Mouse (Mus musculus): ENCODE data around the gene Hspa1l. TPM values are rescaled to one million over a fixed set of nuclear protein-coding genes. Genes with fewer than 3 reads are reported as not detected.
A peak's percentile ranks its signal among the peaks of the same experiment; 100 is the strongest.
"Not testable (repeated sequence)": the region's sequence is repeated elsewhere in the genome, so short reads cannot be mapped to it uniquely, and the experiment has no call there.

Gene Hspa1l
- total RNA-seq, 2 experiments from 2014 or later, result not detected

DNA sequence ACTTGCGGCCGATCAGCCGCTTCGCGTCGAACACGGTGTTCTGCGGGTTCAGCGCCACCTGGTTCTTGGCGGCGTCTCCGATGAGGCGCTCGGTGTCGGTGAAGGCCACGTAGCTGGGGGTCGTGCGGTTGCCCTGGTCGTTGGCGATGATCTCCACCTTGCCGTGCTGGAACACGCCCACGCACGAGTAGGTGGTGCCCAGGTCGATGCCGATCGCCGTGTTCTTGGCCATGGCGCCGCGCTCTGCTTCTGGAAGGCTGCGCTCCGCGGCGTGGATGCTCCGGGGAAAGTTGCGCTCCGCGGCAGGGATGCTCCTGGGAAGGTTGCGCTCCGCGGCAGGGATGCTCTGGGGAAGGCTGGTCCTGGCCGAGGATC lies 822 bp upstream of the Hspa1l start:
- ATAC-seq (replicated peaks; ENCODE audit: poor library complexity), result peak; percentile 42

GRCm38 (mm10) chr17:34975581-34976492 lies 3.3 kb downstream of the Hspa1l start:
- ATAC-seq (replicated peaks; ENCODE audit: poor library complexity), result no peak

DNA sequence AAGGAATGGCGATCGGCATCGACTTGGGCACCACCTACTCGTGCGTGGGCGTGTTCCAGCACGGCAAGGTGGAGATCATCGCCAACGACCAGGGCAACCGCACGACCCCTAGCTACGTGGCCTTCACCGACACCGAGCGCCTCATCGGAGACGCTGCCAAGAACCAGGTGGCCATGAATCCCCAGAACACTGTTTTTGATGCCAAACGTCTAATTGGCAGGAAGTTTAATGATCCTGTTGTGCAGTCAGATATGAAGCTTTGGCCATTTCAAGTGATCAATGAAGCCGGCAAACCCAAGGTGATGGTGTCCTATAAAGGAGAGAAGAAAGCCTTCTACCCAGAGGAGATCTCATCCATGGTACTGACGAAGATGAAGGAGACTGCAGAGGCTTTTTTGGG lies 4.5 kb downstream of the Hspa1l start:
- ATAC-seq (replicated peaks; ENCODE audit: poor library complexity), result no peak

DNA sequence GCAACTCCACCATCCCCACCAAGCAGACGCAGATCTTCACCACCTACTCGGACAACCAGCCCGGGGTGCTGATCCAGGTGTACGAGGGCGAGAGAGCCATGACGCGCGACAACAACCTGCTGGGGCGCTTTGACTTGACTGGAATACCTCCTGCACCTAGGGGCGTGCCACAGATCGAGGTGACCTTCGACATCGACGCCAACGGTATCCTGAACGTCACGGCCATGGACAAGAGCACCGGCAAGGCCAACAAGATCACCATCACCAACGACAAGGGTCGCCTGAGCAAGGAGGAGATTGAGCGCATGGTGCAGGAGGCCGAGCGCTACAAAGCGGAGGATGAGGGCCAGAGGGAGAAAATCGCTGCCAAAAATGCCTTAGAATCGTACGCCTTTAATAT lies 5.7 kb downstream of the Hspa1l start:
- no peak for ATAC-seq (replicated peaks; ENCODE audit: poor library complexity)

DNA sequence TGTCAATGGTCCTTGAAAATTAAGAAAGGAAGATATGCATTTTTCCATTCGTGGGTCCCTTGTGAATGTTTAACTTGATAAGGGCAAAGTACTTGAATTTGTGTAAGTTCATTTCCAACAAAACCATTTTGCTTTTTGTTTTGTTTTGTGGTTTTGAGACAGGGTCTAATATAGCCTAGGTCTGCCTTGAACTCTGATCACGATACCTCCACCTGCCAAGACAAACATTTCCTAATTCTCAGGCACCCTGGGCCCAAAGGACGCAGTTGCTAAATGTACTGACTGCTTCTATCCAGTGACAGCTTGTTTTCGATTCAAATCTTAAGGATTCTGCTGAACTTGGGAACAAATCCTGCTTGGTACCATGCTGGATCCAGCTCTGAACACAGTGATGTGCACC lies 7.1 kb downstream of the Hspa1l start:
- no peak for ATAC-seq (replicated peaks; ENCODE audit: poor library complexity)

- peak; percentile 32; the same call in 1 of the 2 replicates for ATAC-seq (replicated peaks; ENCODE audit: poor library complexity)
Observed at GRCm38 (mm10) chr17:34980655-34981054, 8.2 kb downstream of the Hspa1l start.

DNA sequence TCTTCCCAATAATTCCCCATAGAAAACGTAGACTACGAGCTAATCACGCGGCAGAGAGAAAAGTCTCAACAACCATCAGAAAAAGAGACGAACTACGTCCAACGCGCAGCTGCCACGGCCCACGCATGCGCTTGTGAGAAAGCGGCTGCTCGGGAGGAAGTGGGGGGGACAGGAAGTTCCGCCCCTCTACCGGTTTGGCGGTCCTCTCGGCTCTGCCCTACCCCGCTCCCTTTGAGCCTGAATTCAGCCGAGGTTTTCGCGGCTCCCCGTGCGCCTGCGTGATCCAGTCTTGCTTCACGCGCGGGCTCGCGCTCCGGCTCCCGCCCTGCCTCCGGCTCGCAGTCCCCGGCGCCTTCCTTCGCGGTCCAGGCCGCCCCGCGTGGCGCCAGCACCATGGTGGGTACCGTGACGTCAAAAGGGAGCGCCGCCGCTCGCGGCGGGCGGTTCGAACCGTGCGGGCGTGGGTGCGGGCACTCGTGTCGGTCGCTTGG lies 9.2 kb downstream of the Hspa1l start, which contains the start of gene Lsm2:
Lsm2 (plus strand) TSS at position 173 of the 491 bp plus-strand sequence.
- ATAC-seq (replicated peaks; ENCODE audit: poor library complexity), result peak; percentile 77

- peak; percentile 48 for ATAC-seq (replicated peaks; ENCODE audit: poor library complexity)
Observed at GRCm38 (mm10) chr17:34982328-34982727, 9.8 kb downstream of the Hspa1l start.

DNA sequence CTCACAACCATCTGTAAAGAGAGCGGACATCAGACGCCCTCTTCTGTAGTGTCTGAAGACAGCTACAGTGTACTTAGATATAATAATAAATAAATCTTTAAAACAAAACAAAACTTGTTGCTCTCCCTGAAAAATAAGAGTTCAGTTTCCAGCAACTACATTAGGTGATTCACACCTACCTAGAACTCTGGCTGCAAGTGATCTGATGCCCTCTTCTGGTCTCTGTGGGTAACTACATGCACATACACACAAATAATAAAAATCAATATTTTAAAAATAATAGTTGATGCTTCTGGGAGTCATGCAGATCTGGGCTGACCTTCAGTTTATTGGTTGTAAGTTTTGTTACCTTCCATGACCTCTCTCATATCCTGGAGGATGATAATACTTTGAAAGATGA lies 11.7 kb downstream of the Hspa1l start:
- peak; percentile 47 for ATAC-seq (replicated peaks; ENCODE audit: poor library complexity)

DNA sequence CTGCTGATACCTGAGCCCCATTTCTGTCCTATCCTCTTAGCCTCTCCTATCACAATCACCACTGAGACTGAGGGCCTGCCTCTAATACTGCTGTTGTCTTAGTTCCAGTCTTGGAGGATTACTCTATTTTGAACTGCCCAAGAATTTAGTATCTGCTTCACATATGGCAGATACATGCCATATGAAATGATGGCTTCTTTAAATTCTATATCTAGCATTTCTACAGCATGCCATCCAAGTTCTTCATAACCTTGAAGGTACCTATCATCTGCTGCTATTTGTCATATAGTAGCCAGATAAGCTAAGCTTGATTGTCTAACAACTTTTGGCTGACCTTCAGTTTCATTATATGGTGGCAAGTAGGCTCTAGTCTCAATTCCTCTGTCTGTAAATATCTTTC lies 22.2 kb downstream of the Hspa1l start:
- no peak for ATAC-seq (replicated peaks; ENCODE audit: poor library complexity)

GRCm38 (mm10) chr17:34995192-34995591 lies 22.7 kb downstream of the Hspa1l start:
- not testable (repeated sequence) for ATAC-seq (replicated peaks; ENCODE audit: poor library complexity)

GRCm38 (mm10) chr17:34995927-34996326 lies 23.4 kb downstream of the Hspa1l start:
- not testable (repeated sequence) for ATAC-seq (replicated peaks; ENCODE audit: poor library complexity)

DNA sequence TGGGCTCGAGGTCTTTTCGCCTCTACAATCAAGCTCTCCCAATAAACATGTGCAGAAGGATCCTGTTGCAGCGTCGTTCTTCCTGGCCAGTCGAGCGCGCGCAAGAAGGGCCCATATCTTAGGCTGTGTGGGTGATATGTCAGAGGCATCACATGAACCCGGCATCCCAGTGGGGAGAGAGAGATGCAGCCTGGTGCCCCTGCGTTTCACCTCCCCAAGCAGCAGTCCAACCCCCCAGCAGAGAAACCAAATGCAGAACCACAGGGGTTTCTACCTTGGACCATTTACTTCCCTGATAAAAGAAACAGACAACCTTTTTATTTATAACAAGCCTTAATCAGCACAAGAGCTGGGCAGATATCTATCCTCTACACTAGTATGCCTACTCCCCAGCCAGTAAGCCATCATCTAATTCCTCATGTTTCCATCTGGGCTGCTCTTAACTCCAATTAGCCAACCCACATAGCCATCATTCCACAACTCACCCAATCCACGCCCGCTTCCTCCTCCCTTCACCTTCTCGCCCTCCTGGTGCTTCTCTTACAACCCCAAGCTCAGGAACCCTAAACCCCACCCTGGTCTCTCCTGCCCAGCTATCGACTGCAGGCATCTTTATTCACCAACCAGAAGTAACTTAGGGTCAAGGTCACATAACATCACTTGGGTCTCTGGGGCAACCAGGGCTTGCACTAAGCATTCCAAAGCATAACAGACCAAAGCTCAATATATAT lies 24.1 kb downstream of the Hspa1l start:
- ATAC-seq (replicated peaks; ENCODE audit: poor library complexity), result no peak

GRCm38 (mm10) chr17:34997142-34997483 lies 24.6 kb downstream of the Hspa1l start:
- ATAC-seq (replicated peaks; ENCODE audit: poor library complexity), result no peak

GRCm38 (mm10) chr17:34998526-34999430 lies 26.3 kb downstream of the Hspa1l start:
- ATAC-seq (replicated peaks; ENCODE audit: poor library complexity), result no peak

- ATAC-seq (replicated peaks; ENCODE audit: poor library complexity), result peak; percentile 16; the same call in 1 of the 2 replicates
Observed at GRCm38 (mm10) chr17:34999871-35000716, 27.6 kb downstream of the Hspa1l start.

GRCm38 (mm10) chr17:35000717-35001451 lies 28.4 kb downstream of the Hspa1l start, which contains the start of gene Vars:
Gene Vars, plus strand, starts transcription at chr17:35000987.
- peak; percentile 61 for ATAC-seq (replicated peaks; ENCODE audit: poor library complexity)

DNA sequence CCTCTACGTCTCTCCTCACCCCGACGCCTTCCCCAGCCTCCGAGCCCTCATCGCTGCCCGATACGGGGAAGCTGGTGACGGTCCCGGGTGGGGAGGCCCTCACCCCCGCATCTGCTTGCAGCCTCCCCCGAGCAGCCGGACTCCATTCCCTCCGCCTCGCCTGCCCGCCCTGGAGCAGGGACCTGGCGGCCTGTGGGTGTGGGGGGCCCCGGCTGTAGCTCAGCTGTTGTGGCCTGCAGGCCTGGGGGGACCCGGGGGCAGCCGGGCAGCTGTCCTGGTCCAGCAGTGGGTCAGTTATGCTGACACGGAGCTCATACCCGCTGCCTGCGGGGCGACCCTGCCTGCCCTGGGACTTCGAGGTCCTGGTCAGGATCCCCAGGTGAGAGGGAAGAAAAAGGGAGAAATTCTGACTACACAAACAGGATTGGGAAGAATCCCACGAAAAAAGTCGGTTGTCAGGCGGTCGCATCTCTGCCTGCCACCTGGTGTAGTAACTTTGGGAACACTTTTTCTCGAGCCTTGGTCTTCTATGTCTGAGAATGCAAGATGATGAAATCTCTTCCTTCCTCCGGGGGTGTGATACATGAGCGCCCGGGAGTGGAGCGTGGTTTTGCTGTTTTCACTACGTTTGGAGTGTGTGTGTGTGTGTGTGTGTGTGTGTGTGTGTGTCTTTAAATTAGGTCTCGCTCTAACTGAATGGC lies 29.1 kb downstream of the Hspa1l start:
- ATAC-seq (replicated peaks; ENCODE audit: poor library complexity), result peak; percentile 37; the same call in 1 of the 2 replicates

All from megakaryocyte progenitor cell, adult 5-6 weeks (primary cell).